Mouse (Mus musculus) Muller cell, postnatal 12 days (primary cell): ENCODE measurements around the gene Dock10.

Experiments used
- DNase-seq: peaks from one replicate; pipeline ENCODE4 v3.0.0-alpha.2; 2015; ENCODE audit errors: inconsistent ontology term

The Dock10 gene

GRCm38 (mm10) chr1:80474942-80475341 is 283.4 kb downstream of the Dock10 start:
- no peak for DNase-seq

- DNase-seq = no peak
Measured at GRCm38 (mm10) chr1:80472395-80472794, 285.9 kb downstream of the Dock10 start.

- no peak for DNase-seq
Measured at GRCm38 (mm10) chr1:80461348-80461747, 297.0 kb downstream of the Dock10 start, which contains the start of gene Gm45261. Gene Gm45261 (minus strand): TSS chr1:80461448.

GRCm38 (mm10) chr1:80459923-80460322 is 298.4 kb downstream of the Dock10 start:
- no peak for DNase-seq

DNA sequence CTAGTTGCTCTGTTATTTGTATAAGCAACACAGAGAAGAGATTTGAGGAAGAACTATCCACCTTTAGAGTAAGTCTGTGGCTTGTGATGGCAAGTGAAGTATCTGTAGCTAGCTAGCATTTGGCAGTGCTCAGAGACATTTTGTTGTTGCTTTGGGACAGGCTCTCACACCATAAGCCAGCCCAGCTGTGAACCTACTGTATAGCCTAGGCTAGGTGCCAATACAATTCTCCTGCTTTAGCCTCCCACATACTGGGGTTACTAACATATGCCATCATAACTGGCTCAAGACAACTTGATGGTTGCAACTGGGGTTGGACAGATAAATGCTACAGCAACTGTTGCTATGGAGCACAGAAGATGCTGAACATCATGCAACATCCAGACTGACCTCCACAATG is 298.9 kb downstream of the Dock10 start:
- no peak for DNase-seq

DNA sequence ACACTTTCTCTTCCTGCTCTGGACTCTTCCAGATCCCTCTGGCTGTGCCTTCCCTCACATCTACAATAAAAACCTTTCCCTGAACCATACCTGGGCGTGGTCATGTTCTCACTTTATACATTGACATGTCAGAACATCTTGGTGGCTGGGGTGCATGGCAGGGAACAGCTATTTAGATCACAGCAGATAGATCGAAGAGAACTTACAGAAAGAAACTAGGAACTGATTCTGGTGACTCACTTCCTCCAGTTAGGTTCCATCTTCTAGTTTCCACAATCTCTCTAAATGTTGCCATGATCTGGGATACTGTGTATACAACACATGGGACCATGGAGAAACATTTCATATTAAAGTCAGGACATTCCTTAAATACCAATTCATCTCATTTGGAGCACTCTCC is 304.4 kb downstream of the Dock10 start:
- DNase-seq = no peak

GRCm38 (mm10) chr1:80451914-80452549 is 306.3 kb downstream of the Dock10 start:
- DNase-seq = no peak
